Mouse (Mus musculus): ENCODE data around the gene Tmub1.
A peak's percentile ranks its signal among the peaks of the same experiment; 100 is the strongest.

Gene Tmub1

DNA sequence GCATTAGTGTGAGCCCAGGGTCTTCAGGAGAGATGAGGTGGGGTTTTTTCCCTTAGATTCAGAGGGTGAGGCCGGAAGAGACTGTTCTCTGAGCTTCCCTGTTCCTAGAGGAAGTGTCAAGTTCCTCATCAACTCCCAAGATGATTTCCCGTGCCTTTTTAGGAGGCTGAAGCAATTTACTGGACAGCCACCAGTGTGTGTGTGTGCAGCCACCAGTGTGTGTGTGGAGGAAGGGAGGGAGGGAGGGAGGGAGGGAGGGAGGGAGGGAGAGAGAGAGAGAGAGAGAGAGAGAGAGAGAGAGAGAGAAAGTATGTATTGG is 6.3 kb upstream of the Tmub1 start:
- no peak for DNase-seq (ENCODE audit: low spot score in 2 of 2)

DNA sequence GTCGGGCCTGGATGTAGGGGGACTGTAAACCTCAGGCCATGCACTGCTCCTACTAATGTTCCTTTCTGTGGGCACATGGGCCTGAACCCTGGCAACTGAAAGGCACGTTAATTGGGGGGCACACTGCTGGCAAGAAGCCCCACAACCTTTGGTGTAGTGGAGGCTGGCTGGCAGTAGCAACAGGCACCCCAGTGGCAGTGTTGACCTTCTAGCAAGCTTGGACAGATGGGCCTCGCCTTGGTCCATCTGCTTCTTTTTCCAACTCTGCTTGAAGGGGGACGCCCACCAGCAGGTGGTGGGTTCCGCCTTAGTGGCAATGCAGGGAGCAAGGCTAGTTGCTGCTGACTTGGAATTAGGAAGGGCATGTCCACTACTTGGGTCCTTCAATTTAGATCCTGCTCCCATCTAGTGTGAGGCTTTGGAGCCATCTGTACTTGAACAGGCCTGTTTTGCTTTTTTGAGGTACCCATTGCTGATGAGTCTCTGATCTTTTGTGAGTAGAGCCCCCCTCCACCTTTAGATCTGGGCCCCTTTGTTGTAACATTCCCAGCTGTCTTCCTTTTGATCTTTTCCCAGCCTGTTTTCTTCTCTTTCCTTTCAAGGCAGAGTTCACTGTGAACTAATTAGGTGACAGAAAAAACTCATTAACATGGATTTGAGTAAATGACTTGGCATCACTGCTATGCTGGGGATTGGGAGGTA is 5.8 kb upstream of the Tmub1 start:
- no peak for DNase-seq (ENCODE audit: low spot score in 2 of 2)

DNA sequence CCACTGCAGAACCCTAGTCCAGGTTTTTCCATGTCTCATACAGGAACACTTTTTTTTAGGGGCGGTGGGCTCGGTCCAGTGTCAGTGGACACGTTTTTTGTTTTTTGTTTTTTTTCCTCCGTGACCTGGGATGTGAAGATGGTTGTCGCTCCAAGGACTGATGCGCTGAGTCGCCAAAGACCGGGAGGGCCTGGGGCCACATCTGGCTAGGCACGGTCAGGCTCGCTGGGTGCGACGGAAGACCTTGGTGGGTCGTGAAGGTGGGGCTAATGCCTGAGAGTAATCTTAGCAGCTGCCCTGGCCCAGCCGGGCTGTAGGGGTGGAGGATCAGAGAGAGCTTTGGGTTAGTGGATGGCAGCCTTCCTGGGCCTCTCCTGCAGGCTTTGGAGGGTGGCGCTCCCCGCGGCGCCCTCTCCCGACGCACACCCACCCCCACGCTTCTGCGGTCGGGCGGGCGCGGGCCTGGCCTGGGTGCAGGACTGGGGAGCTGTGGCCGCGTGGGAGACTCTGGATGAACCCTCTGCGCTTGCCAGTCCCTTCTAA is 5.1 kb upstream of the Tmub1 start:
- no peak for DNase-seq (ENCODE audit: low spot score in 2 of 2)

DNA sequence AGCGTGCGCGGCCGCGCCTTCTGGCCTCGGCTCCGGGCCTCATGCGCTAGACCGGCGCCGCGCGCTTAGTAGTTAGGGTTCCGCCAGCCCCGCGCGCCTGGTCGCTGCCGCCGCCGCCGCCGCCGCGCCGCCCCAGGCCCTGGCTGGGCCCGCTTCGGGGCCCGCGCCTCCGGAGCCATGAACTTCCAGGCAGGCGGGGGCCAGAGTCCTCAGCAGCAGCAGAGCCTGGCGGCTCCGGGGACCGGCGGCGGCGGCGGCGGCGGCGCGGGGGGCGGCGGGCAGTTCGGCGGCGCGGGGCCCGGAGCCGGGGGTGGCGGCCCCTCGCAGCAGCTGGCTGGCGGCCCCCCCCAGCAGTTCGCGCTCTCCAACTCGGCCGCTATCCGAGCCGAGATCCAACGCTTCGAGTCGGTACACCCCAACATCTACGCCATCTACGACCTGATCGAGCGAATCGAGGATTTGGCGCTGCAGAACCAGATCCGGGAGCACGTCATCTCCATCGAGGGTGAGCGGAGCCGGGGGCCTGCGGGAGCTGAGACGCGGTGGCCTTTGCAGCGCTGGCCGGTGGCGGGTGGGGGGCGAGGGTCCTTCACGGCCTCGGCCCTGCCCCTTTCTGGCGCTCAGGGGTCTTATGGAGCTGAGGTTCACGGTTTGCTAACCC is 4.5 kb upstream of the Tmub1 start, which contains the start of gene Agap3:
TSS of gene Agap3 (plus strand) at position 148 of the 661 bp plus-strand sequence.
- no peak for DNase-seq (ENCODE audit: low spot score in 2 of 2)

DNA sequence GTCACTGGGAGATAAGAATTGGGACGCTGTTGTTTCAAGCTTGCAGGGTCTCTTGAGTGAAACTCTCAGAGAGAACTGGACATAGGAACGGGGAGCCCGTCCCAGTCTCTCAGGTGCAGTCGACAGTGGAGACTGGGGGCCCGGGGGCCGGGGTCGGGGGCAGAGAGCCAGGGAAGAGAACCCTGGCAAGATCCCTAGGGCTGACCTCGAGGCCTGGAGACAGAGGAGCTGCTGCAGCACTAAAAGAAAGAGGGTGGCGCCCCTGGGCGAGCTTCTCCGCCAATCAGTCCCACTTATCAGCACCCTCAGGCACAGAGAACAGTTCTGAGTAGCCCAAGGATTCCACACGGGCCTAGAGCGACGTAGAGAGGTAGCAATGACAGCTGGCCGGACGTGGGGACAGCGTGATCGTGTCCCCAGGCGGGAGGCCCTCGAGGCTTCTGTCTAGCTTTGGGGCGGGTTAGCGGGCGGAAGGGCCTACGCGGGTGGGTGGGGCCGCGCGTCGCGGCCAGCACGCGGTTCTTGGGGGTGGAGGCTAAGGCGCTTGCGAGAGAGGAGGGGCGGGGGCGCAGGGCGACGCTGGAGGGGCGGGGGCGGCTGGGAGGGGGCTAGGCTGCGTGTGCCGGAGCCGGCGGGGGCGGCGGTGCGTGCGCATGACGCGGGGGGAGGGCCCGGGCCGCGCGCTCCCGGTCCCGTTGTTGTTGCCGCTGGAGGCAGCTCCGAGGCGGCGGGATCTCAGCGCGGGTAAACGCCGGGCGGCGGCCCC is 3.8 kb upstream of the Tmub1 start:
- peak in 1 of 2 experiments; percentile 79 for DNase-seq (ENCODE audit: low spot score in 2 of 2)

DNA sequence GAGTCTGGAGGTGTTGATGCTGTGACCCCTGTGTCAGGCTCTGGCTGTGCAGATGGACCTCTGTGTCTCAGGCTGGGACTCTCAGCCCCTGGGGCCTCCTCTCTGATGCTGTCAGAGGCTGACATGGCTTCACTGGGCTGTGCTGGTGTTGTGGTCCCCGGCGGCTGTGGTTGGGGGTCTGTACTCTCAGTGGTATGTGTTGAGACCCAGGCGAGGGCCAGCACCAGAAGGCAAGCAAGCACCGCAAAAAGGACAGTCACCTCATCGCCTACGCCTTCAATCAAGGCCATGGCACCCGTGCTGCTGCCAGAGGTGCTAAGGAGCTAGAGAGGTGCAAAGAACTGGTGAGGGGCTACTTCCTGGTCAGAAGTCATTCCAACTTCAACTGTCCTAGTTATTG is 1.0 kb downstream of the Tmub1 start:
- DNase-seq (ENCODE audit: low spot score in 2 of 2) = no peak

DNA sequence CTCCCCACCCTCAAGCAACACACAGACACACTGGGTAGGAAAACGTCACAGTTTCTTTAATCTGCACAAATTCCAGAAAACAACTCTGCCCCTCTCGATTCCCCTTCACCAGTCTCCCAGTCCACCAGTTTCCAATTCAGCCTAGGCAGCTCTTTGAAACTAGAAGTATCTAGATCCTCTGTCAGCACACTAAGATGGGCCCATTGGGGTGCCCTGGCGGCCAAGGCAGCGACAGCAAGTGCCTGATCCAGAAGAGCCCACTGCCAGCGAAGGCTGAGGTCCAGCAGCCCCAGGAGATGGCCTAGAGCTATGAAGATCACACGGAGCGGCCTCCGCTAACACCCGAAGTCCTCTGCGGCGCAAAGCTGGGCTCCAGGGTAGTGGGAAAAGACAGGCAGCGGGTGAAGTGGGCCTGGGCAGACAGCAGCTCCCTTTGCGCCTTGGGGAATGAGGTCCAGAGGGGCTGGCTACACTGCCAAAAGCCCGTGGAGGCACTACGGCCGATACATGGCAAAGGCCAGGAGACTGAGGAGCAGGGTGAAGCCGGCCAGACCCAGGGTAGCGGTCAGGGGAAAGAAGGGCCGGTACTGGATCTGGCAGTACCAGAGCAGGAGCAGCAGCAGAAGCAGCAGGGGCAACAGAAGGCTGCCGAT is 2.1 kb downstream of the Tmub1 start:
- no peak for DNase-seq (ENCODE audit: low spot score in 2 of 2)

DNA sequence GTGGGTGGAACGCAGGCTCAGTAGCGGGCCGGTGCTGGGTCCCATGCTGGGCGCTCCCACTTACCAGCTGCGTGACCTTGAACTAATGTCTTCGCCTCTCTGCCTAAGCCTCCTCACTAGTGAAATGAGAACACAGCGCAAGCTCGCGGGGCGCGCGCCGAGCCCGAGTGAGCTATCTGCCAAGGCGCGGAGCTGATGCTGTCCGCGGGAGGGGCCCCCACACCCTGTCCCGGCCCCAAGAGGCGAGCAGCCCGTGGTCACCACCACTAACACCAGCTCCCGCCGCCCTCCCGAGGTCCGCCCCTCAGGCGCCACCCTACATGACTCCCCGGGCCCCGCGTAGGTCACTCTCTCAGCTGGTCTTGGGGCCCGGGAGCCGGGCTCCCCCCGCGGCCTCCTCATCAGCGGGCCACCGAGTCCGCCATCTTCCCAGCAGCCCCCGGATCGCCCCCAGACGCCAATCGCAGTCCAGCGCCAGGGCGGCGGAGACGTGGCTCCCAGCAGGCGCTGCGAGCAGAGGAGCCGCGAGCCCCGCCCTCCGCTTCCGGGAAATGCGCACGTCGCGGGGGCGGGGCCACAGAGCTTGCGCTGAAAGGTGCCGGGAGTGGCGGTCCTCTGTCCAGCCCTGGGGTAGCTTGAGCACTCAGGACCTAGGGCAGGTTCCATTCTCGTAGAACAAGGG is 2.8 kb downstream of the Tmub1 start, which contains the start of gene Fastk:
TSS of gene Fastk (minus strand) at position 542 of the 682 bp plus-strand sequence.
- peak; percentile 82 to 92 for DNase-seq (ENCODE audit: low spot score in 2 of 2)

DNA sequence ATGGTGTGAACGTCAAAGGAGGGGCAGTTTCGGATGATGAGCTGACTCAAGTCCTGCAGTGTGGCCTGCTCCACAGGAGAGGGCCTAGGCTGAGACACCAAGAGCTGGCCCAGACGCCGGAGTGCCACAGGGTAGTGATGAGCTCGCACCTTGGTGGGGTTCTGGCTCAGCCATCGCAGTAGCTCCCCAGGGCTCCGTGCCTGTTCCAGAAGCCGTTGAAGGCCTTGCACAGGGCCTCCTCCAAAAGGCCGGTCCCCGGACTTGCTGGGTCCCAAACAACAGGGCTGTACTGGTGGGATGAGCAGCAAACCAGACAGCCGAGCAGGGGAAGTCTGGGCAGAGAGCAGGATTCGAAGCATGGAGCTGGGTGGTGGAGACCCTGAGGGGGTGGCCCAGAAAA is 3.7 kb downstream of the Tmub1 start:
- no peak for DNase-seq (ENCODE audit: low spot score in 2 of 2)

DNA sequence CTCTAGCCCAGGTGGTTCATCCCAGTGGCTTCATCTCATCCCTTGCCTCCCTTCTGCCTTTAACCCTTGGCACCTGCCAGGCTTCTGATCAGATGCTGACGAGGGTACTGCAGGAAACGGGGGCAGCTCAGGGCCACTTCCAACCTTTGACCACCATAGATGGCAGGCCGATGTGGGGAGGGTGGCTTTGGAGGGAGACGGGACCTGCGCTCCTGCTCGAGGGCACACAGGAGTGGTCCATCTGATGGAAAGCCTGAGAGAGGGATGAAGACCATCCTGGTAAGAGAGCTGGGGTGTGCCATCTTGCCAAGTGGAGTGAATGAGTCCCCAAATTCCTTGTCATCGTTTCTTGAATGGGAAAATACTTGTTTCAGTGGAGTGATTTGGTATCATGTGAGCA is 4.5 kb downstream of the Tmub1 start:
- DNase-seq (ENCODE audit: low spot score in 2 of 2) = no peak

DNA sequence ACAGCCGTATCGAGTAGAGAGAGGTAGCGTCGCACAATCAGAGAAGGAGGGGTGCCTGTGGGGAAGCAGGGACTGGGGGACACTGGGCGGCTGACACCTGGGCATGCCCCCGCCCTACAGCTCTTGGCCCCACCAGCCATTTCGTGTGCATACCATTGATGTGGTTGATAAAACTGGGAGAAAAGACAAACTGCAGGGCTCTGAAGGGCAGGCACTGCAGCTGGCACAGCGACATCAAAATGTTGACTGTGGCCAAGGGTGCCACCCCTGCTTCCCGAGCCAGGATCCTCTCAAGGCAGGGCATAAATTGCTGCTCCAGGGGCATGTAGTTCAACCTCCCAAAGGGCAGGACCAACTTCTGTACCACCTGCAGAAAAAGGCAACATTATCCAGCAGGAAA is 5.6 kb downstream of the Tmub1 start:
- no peak for DNase-seq (ENCODE audit: low spot score in 2 of 2)

DNA sequence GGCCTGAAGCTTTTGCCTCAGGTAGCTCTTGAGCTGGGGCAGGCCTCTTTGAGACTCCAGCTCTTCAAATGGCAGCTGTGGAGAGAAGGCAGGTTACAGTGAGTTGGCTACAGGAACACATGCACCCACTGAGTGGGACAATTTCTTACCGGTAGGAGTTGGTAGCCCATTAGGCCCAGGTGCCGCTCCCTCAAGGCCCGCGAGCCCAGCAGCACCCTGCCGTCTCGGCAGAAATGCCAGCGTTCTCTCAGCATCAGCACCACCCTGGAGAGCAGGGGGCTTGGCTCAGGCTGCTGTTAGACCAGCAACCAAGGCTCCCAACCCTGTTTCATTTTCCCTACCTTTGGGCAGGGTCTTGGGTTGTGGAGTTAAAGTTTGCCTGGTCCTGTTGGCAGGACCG is 6.5 kb downstream of the Tmub1 start:
- no peak for DNase-seq (ENCODE audit: low spot score in 2 of 2)

DNA sequence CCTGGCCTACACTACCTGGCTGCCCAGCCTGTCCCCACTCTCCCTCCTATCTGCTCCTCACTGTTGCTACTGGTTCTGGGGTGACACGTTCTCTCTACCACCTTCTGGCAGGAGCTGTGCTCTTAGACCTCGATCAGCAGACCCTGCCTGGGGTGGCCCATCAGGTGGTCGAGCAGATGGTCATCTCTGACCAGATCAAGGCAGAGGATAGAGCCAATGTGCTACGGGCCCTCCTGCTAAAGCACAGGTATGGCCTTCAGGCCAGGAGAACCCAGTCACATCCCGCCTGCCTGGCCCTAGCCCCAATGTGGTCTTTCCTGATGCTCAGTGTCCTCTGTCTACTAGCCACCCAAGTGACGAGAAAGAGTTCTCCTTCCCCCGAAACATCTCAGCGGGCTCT is 13.7 kb downstream of the Tmub1 start:
- no peak for DNase-seq (ENCODE audit: low spot score in 2 of 2)

DNA sequence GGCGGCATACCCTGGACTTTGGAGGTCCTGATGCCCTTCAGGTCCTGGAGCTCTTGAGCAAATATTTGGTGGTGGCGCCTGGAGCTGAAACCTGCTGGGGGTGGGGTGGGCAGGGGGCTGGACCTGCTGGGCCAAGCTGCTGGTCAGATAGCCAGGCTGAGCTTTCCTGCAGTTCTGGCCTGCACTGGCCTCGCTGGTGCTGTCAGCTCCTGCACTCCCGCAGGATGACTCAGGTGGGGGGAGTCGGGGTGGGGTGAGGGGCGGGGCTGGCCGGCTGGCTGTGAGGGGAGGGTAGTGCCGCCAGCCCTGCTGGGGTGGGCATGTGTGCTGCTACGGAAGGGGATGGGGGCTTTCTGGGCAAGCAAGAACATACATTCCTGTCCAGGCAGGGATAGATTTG is 19.1 kb downstream of the Tmub1 start:
- DNase-seq (ENCODE audit: low spot score in 2 of 2) = no peak

DNA sequence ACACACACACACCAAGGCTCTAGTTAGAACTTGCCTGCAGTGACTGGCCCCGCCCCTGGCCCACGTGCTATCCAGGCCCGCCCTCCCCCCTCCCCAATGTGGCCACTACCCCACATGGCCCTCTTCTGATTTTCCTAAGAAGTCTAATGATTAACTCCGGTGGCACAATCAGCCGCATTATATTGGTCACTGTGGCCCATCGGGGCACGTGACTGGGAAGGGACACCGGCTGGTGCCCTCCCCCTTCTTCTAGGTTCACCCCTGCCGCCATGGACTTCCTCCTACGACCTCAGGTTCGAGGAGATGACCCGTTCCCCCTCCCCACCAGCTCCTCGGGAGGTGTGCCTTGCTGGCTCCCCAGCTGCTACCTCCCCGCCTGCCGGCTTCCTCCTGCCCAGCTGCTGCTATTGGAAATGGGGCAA is 19.7 kb downstream of the Tmub1 start:
- DNase-seq (ENCODE audit: low spot score in 2 of 2) = no peak

DNA sequence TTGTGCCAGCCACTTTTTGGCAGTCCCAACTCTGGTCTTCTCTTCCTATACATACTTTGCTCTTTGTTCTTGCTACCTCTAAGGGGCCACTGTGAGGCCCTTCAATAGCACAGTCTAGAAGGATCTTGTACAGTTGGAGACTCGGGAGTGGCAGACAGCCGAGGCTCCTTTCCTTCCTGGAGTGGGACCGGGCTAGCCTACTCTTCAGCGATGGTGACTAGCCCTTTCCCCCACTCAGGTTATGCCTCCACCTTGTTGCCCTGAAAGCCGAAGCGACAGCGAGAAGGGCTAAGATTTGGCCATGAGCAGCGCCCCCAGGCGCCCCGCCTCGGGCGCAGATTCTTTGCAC is 20.4 kb downstream of the Tmub1 start:
- DNase-seq (ENCODE audit: low spot score in 2 of 2) = no peak

DNA sequence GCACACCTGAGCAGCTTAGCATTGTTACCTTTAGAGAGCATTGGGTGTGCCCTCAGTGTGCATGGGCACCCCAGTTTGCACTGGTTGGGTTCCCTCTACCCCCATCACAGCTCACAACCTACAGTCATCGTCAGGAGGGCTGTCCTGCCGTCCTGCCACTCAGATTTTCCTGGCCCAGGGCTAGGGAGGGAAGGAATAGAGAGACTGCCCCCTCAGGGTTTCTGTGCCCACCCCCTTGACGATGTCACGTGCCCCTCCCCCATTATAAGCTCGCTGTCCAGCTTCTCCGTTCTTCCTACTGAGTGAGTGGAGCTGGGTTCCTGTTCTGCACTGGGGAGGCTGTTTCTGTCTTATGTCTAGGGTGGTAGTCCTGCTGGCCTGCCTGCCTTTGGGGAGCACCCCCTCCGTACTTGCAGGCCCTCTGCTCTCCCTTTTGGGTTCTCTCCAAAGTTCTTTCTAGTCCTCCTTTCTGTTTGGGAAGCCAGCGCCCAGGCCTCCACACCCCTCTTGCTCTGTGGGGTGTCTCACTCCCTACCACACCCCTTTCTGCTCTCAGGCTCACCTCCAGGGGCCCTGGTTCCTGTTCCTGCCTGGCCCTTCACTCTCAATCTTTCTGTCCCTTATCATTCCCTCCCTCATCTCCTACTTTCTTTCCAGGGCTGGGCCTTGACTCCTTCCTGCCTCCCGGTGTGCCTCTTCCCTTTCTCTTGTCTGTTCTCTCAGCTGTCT is 20.9 kb downstream of the Tmub1 start:
- DNase-seq (ENCODE audit: low spot score in 2 of 2) = no peak

DNA sequence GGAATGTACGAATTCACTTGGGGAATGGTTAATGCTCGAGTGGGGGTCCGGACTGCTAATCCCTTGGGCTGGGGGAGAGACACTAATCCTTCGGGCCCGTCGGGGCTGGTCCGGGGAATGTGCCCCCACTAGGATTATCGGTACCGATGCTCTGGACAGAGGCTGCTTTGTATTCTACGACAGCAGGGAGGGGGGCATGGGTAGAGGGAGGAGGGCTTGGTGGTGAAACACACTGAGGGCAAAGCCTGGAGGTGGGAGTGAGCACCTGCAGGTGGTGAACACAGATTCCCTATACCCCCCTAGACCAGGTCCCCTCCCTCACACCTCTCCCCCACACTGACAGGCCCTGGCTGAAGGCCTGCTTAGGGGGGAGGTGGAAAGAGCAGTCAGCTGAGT is 21.6 kb downstream of the Tmub1 start:
- no peak for DNase-seq (ENCODE audit: low spot score in 2 of 2)

DNA sequence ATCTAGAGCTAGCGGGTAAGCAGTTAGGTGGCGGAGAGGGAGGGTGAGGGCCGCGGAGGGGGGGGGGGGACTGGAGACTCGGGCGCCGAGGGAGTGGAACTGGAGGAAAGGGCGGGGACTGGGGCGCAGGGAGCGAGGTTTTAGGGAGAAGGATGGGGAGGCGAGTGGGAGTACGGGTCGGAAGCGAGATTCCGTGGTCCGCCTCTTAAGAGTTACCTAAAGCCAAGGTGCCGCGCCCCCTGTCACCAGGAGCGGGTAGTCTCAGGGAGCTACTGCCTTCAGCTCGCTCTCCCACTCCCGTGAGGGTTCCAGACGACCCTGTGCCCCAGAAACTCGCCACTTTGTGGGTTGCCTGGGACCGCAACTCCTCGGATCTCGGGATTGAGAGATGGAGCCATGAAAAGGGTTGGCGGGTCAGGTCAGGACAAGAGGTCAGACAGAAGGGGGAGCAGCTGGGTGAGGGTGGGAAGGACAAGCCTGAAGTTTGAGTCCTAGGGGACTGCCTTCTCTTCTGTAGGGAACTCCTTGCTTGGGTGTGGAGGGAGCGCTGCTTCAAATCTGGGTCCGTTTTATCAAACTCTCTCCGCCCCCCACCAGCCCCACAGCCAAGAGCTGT is 22.1 kb downstream of the Tmub1 start:
- DNase-seq (ENCODE audit: low spot score in 2 of 2) = no peak

DNA sequence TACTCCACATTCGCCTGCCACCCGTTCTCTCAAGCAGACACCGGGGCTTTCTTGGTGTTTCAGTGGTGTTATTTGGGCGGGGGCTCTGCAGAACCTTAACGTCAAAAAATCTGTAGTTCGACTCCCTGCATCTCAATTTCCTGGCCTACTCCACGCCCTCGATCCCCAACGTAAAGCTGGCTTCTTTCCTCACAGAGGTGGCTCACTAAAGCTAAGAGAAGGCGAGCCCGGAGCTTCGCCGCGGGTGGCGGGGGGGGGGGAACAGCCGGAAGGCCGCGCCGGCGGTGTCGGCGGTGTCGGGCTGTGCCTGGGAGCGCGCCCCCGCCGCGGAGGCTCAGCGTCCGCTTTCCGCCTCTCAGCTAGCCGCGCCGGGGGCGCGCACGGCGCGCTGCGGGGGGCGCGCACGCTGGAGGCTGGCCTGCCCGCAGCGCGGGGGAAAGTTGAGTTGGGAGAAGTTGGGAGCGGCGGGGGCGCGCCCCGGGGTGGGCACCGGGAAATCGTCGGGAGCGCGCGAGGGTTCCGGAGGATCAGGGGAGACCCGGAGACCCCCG is 22.7 kb downstream of the Tmub1 start:
- peak in 1 of 2 experiments; percentile 56 for DNase-seq (ENCODE audit: low spot score in 2 of 2)

Measured in left cerebral cortex, adult 9 months (tissue).